Mouse (Mus musculus): ENCODE measurements around the gene Plxna4.
A peak's percentile ranks its signal among the peaks of the same experiment; 100 is the strongest.

The Plxna4 gene

DNA sequence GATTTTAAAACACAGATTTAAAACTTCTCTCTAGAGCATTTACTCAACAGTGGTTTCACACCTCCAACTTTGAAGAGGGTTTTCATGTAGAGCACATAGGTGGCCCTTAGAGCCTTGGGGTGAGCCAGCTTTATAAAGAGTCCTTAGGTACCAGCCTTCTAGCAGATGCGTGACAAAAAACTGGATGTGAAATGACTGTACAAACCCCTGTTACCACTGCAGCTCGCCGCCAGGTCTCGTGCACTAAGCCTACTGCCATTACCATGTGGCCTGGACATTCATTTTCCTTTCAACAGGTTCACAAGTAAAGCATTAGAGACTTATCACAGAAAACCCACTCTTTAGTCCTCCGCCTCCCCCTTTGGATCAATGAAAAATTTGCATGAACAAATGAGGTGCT, 261.6 kb downstream of the Plxna4 start:
- TF ChIP-seq GATA4 (IDR thresholded peaks at IDR 0.05; ENCODE audit: insufficient replicate concordance, low read length): no peak

DNA sequence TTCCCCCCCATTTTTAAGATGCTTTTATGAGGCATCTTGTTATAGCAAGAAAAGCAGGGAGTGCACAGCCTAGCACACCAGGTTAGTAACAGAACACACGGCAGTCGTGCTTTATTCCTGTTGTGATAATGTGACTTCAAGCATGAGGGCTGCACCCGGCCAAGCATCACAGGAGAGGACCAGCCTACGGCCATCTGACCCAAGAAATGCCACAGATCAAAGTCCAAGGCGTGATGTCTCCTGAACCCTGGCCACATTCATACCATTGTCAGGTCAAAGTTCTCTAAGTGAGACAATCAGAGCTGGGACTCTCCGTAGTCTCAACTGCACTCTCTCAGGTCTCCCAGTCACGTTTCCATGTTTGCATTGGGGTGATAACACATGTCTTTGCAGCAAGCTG, 262.1 kb downstream of the Plxna4 start:
- TF ChIP-seq GATA4 (IDR thresholded peaks at IDR 0.05; ENCODE audit: insufficient replicate concordance, low read length): no peak

DNA sequence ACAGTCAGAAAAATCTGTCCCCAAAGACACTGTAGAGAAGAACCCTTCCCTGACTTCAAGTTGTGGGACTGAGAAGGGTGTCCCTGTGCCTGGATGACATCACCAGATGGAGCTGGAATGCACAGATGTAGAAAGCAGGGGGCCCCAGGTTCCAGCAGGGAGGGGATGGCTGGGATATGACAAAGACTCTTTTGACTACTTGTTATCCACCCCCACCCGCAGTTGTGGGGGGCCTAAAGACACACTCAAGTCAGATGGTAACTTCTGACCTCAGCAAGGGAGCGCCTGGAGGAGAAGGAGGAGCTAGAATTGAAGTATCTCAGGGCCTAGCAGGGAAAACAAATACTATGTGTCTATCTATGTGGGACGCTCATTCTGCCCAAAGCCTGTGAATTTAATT, 266.8 kb downstream of the Plxna4 start:
- no peak for TF ChIP-seq GATA4 (IDR thresholded peaks at IDR 0.05; ENCODE audit: insufficient replicate concordance, low read length)

DNA sequence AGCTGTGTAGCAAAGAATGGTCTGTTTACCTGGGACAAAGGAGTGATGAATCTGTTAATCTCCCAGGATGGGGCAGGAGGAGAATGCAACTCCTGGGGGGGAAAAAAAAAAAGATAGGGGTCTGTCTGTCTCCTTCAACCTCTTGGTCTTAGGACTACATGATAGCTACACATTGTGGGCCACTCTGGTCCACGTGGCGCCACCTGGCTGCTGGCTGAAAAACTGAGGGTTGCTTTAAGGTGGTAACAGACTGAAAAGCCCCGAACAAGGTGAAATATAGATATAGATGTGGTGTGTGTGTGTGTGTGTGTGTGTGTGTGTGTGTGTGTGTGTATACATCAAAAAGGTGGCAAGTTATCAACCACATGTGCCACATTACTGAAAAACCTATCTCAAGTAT, 267.7 kb downstream of the Plxna4 start:
- TF ChIP-seq GATA4 (IDR thresholded peaks at IDR 0.05; ENCODE audit: insufficient replicate concordance, low read length): no peak

DNA sequence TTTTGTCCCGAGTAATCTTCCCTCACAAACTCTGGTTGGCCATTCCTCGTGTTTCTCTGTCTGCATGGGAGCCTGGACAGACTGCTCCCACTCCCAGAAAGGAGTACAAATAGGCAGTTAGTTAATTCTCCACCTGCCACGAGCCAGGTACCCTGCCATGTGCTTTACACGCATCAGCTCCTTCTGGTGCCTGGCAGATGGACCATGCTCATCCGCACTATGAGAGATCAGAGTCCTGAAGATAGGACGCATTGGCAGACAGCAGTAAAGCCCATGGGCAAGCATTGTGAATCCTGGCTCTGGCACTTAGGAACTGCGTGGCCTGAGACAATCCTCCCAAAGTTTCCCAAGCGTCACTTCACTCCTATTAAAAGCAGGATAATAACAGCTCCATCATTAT, 270.5 kb downstream of the Plxna4 start:
- TF ChIP-seq GATA4 (IDR thresholded peaks at IDR 0.05; ENCODE audit: insufficient replicate concordance, low read length): no peak

DNA sequence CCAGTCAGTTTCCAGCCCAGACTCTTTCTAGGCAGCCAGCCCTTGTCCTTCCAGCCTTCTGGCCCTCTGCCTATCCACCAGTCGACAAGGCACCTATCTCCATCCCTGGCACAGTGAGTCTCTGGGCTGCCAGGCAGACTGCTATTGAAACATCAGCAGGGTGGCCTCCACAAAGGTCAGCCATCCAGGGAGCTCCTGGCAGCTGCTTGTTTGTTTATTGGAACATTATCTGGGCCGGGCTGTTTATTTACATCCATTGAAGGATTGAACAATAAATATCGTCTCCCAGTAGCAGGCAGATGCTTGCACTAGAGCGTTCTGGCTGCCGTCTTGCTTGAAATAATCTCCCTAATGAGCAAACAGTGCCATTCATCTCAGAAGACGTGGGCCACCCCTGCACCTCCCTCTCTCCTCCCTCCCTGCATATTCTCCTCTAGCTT, 273.0 kb downstream of the Plxna4 start:
- no peak for TF ChIP-seq GATA4 (IDR thresholded peaks at IDR 0.05; ENCODE audit: insufficient replicate concordance, low read length)

DNA sequence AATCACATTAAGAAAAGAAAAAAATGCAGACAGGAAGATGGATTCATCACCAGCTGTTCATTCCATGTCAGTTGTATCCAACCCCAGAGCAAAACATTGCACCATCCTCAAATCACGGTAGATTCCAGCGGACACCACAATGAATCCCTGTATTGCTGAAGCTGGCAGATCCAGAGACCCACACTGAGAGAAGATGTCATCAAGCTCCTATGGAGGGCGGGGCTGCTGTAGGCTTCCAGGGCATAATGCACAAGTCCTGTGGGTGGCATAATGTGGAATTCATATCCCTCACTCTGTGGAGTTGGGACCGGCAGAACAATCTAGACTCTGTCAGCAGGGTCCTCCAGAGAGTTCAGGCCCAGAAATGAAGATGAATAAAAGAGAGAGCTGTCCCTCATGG, 278.8 kb downstream of the Plxna4 start:
- no peak for TF ChIP-seq GATA4 (IDR thresholded peaks at IDR 0.05; ENCODE audit: insufficient replicate concordance, low read length)

DNA sequence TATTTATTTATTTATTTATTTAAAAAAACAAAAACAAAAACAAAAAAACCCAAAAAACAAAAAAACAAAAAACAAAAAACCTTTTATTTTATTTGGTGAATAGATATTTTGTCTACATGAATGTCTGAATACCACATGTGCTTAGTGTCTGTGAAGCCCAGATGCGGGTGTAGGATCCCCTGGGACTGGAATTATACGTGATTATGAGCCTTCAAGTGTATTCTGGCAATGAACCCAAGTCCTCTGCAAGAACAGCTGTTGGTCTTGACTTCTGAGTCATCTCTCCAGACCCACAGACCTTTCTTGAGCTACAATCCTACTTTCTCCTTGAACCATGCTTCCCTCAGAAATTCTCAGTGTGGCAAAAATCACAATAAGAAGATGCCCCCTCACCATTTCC, 287.4 kb downstream of the Plxna4 start:
- TF ChIP-seq GATA4 (IDR thresholded peaks at IDR 0.05; ENCODE audit: insufficient replicate concordance, low read length): no peak

DNA sequence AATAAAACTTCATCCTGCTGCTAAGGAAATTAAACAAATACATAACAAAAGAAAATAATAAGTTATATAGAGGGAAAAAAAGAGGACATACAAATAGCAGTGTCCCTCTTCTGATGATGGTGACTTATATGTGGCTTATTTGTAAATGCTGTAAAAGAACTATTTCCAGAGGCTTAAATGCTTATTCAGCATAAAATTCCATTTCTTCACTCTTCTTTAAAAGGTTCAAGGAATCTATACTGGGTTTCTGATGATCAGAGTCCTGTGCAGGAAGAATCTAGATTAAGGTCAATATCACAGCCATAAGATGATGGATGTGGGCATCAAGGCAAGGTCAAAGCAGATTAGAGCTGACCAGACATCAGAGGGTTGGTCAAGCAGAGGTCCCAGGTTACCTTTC, 306.5 kb downstream of the Plxna4 start:
- TF ChIP-seq GATA4 (IDR thresholded peaks at IDR 0.05; ENCODE audit: insufficient replicate concordance, low read length): no peak

DNA sequence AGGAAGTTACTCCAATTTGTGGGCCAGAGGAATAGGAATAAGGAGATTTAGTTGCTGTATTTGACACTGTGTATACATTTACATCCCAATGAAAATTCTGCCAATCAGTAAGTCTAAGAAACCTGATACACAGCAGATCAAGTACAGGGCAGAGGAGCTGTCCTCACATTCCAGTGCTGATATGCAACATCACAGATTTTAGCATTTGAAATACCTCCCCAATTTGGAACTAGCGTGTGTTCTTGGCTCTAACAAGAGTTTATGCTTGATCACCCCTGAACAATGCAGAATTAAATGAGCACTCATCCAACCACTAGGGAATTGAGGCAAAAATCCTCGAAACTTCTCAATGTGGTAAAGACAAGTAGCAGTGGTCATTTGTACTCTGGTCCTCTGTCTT, 307.3 kb downstream of the Plxna4 start:
- no peak for TF ChIP-seq GATA4 (IDR thresholded peaks at IDR 0.05; ENCODE audit: insufficient replicate concordance, low read length)

DNA sequence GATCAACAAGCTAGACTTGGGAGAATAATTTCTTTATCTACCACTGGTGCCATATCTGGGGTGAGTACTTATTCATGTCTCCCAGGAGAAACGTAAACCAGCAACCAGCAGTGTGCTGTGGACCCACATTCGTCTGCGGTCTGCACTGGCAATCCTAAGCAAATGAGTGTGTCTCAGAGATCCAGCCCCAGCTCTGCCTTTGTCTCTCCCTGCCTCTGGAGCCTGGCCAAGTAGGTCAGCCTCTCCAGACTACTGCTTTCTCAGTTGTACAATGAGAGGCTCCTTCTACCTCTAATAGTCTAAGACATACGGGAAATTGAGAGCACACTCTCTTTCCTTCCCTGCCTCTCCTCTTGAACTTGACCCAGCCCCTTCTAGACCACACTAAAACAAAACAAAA, 316.5 kb downstream of the Plxna4 start:
- no peak for TF ChIP-seq GATA4 (IDR thresholded peaks at IDR 0.05; ENCODE audit: insufficient replicate concordance, low read length)

DNA sequence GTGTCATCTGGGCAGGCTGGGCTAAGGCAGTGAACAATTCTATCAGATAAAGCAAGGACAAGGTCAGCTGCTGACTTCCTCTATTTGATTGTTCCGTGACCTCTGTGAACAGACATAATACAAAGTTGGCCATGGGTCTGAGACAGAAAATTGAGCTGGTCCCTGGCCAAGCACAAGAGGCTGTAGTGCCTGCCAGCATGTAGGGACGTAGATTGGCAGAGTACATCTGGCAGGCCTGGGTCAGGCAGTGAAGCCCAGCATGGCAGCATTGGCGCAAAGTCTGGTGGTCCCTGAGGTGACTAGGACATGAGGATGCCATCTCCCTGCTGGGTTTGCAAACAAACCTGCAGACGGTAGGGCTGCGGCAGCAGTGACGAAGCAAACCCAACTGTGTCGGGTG, 321.9 kb downstream of the Plxna4 start:
- TF ChIP-seq GATA4 (IDR thresholded peaks at IDR 0.05; ENCODE audit: insufficient replicate concordance, low read length): 0 out of 2 replicates have a peak, but pooled peaks have one; percentile 10

DNA sequence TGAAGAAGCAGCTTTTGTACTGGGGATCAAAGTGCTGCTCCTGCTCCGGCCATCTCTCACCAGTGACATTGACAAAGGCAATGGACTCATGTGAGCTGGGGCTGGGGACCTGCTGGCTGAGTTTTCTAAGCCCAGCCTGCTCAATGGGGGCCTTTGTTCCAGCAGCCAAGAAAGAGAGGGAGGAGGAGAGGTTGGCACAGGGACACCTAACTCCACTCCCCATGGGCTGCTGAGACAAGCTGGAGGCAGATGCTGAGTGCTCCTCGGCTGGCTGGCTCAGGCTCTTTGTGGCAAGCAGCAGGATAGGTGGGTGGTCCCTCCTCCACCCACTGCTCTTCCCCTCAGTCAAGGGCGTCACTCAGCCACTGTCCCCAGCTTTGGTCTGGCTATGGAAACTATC, 326.7 kb downstream of the Plxna4 start:
- no peak for TF ChIP-seq GATA4 (IDR thresholded peaks at IDR 0.05; ENCODE audit: insufficient replicate concordance, low read length)

DNA sequence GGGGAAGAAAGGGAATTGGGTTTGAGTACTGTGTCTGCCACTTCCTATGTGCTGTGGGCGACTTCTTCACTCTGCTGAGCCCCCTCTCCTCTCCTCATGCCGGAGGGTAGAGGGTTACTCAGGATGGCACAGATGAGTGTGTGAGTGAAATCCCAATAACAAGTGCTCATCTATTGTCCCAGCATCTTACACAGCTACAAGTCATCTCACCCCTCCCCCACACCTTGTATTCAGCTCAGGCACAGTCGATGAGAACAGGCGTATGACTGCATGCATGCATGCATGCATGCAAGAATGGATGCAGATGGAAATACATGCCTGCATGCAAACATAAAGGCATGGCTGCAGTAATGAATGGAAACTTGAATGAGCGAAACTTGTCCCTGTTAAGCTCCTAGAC, 327.7 kb downstream of the Plxna4 start:
- no peak for TF ChIP-seq GATA4 (IDR thresholded peaks at IDR 0.05; ENCODE audit: insufficient replicate concordance, low read length)

DNA sequence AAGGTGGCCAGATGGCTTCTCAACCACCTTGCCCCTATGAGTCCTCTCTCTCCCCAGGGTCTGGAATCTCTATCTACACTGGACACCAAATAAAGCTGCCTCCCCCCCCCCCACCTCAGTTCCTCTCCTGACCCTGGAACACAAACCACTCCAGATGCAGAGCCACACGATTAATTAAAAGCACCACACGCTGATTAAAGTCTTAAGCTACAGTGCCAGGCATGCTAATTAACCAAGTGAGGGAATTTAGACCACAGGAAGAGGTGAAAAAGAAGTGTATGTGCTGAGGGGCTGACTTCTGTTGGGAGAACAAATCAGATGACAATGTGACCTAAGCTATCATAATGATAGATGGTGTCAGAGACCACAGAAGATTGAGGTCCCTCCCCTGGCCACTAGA, 332.8 kb downstream of the Plxna4 start:
- no peak for TF ChIP-seq GATA4 (IDR thresholded peaks at IDR 0.05; ENCODE audit: insufficient replicate concordance, low read length)

DNA sequence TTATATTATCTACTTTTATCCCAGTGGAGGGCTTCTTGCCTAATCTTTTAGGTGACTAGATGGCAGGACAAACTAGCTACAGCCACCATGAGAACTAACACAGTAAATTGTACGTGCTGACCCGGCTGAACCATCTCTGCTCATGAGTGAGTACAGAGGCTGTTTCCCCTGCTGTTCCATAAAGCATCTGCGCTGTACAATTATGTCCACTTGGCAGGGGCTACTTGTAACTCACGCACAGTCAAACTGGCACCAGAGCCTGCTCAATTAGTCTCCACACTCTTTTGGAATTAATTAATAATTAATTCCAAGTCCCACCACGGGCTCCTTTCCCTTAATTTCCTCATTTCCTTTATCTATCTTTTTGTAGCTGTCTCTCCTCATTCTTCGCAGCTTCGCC, 335.8 kb downstream of the Plxna4 start:
- no peak for TF ChIP-seq GATA4 (IDR thresholded peaks at IDR 0.05; ENCODE audit: insufficient replicate concordance, low read length)

DNA sequence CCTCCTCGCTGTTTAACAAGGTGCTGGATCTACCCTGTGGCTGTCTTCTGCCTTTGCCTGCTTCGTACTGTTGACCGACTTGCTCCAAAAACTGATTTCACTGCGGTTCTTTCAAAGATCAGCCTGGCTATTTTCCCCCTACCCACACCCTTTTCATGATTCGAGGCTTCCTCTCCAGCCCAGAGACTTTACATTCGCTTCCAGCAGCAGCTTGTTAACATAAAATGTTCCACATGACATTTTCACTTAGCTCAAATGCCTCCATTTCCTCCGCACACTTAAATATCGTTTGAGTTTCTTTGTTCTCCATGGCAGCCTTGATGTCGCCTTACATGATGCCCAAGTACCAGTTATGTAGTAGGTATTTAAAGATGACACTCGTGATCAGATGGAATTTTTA, 336.3 kb downstream of the Plxna4 start:
- no peak for TF ChIP-seq GATA4 (IDR thresholded peaks at IDR 0.05; ENCODE audit: insufficient replicate concordance, low read length)

DNA sequence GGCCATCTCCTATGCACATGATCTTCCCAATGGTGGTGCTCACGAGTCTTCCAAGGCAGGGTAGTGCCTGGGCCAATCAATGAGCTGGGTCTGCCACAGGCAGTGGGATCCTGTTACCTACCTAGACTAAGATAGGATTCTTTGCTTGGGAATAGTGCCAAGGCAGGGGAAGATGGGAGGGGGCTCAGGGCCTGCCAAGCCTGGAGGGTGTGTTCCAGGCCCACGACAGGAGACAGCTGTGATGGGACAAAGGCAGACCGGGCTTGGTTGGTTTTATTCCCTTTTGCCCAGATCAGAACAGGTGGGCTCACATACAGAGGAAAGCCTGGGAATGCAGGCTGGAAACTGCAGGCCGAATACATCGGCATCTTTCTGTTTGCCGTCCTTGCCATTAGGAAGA, 342.0 kb downstream of the Plxna4 start:
- TF ChIP-seq GATA4 (IDR thresholded peaks at IDR 0.05; ENCODE audit: insufficient replicate concordance, low read length): no peak
